Mouse (Mus musculus) testis, adult 10 weeks (tissue): ENCODE measurements around the gene Ugt3a1. TPM values are rescaled to one million over a fixed set of nuclear protein-coding genes. Genes with fewer than 3 reads are reported as not detected.

Experiments used
- polyA plus RNA-seq: library from polyadenylated mRNA; stranded (reverse); fragments of 350-450 nt; fragmentation: Illumina TruSeq; extraction: RNeasy Lipid Tissue Mini Kit (QIAGEN cat#74804); gene quantifications from one replicate; pipeline ENCODE4 v1.2.3, GENCODE M21; 2014; ENCODE audit warnings: low read depth, low replicate concordance

The Ugt3a1 gene
- polyA plus RNA-seq: 0.14 TPM

DNA sequence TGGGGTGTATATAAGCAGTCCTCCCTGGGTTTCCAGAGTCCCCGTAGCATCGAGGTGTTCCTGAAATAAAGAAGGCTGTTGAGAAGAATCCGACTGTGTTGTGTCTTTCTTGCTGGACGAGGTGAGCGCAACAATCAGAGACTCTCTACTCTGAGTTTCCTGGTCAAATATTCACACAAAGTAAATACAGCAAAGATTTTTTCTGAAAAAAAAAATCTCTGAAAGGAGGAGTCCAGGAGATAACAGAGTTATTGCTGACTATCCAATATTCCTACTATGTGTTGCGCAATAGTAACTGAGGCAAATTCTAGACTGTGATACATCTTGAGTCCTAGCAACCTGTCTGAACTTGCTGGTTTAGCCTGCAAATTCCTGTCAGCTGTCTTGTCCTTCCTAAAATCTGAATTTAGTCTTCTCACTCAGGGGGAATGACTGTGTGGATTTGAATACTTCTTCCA is at the start of gene Ugt3a1:
Gene Ugt3a1, plus strand, starts transcription at position 51 of the 458 bp plus-strand sequence.

GRCm38 (mm10) chr15:9335341-9335740 is 58.7 kb downstream of the Ugt3a1 start, which contains the start of gene Ugt3a2:
TSS of gene Ugt3a2 (plus strand) at chr15:9335550.

Other genes with a start within 250 kb of the Ugt3a1 start
- 43.5 TPM for gene Nadk2, start 205.6 kb upstream of the Ugt3a1 start, polyA plus RNA-seq
- gene Lmbrd2, start 136.3 kb upstream of the Ugt3a1 start, polyA plus RNA-seq: 108 TPM
- 173 TPM for gene Skp2, start 121.5 kb upstream of the Ugt3a1 start, polyA plus RNA-seq
- gene Ugt3a2, start 58.7 kb downstream of the Ugt3a1 start, polyA plus RNA-seq: 1.7 TPM
- 38.7 TPM for gene Capsl, start 159.1 kb downstream of the Ugt3a1 start, polyA plus RNA-seq